Mouse (Mus musculus) left cerebral cortex, postnatal 4 days (tissue): Measurements from ENCODE around the gene Gmeb1. TPM values are rescaled to one million over a fixed set of nuclear protein-coding genes. Genes with fewer than 3 reads are reported as not detected.

Experiments
- DNase-seq: peaks from one replicate; pipeline ENCODE4 v3.0.0-alpha.2; 2022
- intact Hi-C: fragments of 180-260 bp; cut with DNase I; formaldehyde crosslinking; loops from one replicate; pipeline ENCODE4 v1.15.1; 2025
- total RNA-seq, 2 experiments: library from RNA; stranded (reverse); gene quantifications; 2 replicates each; pipeline ENCODE4 v1.2.3; 2021

Gmeb1 gene
- total RNA-seq, 2 experiments from 2014 or later: 35.2 to 36.0 TPM

DNA sequence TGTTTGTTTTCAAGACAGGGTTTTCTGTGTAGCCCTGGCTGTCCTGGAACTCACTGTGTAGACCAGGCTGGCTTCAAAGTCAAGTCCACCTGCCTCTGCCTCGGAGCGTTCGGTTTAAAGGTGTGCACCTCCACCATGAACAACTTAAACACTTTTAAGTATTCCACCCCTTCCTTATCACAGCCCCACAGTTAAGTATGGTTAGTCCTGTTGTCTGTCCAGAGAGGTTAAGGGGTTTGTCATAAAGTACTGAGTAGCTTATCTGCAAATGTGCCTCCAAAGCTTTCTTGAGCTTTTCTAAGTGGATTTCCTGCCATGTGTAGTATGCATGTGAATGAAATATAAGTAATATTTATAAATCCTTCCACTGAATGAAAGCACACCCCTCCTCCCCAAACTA is 14.5 kb upstream of the Gmeb1 start:
- DNase-seq: no peak
- intact Hi-C loops: no loop called here

DNA sequence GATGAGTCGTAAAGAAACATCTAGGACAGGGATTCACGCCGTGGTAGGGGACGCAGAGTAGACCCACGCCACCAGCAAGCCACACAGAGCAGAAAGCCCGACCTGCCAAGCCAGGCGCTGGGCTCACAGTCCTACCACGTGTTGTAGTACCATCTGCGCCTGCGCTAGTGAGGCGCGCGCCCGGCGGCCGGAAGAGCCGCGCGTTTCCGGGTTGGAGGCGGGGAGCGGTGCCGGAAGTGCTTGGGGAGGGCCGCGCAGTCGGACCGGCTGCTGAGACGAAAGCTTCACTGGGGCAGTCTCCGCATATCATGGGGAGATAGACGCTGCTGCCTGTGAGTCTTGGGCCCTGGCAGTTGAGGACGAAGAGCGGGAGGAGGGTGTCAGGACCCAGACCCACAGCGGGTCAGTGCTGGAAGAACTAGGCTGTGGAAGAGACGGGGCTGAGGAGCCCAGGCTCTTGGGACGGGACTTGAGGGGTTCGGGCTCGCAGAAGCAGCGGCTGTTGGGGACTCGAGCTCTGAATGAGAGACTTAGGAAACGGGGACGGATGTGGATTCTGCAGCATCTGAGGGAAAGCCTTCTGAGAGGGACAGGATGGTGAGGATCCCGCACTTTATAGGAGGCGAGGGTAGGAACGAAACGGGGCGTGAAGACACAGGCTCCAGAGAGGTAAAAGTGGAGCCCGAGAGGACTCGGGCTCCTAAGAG is 12.9 kb upstream of the Gmeb1 start, which contains the start of gene Taf12:
Gene Taf12, plus strand, starts transcription at position 220 of the 707 bp plus-strand sequence.
- peak; percentile 94 for DNase-seq
- intact Hi-C loops: no loop called here

DNA sequence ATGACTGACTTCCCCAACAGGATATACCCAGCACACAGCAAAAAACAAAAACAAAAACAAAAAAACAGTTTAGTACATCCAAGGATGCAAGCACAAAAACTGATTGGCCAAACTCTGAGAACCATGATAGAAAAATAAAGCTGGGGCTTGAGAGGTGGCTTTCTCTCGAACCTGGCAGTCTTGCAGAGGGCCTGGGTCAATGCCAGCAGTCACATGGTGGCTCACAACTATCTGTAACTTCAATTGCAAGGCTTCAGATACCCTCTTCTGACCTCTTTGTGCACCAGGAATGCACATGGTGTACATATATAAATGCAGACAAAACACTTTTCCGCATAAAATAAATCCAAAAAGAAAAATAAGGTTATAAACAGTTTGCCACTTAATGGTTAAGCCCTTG is 11.8 kb upstream of the Gmeb1 start:
- peak; percentile 51 for DNase-seq
- intact Hi-C loops: no loop called here

DNA sequence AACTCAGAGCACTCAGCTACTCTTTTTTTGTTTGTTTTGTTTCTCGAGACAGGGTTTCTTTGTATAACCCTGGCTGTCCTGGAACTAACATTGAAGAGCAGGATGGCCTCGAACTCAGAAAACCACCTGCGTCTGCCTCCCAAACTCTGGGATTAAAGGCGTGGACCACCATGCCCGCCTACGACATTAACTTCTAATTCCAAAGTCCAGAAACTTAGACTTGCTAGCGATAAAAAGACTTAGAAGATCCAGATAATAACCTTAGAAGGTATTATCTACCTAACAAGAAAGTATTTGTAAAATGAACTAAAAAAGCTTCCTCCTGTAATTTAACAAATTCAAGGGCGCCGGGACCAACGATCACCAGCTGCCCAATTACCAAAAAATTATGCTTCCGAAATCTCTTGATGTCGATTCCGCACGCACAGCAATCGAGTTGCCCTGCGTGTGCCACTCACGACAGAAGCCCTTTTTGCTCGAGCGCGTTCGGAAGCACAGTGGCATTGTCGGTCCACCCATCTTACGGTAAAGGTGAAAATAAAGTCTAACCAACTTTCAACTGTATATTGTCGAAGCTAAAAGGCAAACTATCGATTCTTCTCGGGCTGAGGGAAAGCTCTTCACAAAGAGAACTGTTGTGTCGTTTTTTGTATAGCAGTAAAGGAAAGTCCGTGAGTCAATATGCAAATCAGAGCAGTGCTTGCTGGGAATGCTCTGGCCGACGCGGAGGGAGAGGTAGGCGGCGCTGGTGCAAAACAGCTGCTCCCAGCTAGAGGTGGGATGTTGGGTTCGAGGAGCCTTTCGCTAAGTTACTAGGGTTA is 8.5 kb upstream of the Gmeb1 start:
- peak; percentile 85 for DNase-seq
- intact Hi-C loops: no loop called here

DNA sequence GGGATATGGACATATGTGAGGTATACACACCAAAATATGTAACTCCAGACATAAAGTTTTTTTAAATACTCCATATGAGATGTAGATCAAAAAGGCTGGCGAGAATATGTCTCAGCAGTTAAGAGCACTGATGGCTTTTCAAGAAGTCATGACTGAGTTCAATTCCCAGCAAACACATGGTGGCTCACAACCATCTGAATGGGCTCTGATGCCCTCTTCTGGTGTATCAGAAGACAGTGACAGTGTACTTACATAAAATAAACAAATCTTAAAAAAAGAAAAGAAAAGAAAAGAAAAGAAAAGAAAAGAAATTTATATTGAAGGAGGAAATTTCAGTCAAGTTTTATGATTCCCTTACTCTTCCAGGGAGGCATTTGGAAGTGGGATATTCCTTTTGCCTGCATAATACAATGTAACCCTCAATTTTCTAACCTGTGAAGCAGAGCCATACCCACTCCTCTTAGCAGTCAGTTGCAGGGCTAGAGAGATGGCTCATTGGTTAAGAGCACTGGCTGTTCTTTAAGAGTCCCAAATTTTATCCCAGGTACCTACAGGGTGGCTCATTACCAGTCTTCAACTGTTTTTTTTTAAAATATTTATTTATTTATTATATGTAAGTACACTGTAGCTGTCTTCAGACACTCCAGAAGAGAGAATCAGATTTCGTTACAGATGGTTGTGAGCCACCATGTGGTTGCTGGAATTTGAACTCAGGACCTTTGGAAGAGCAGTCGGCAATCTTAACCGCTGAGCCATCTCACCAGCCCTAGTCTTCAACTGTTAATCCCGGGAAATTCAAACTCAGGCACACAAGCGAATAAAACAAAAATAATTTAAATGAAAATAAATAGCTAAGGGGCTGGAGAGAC is 7.7 kb upstream of the Gmeb1 start:
- intact Hi-C loops: no loop called here
- no peak for DNase-seq

DNA sequence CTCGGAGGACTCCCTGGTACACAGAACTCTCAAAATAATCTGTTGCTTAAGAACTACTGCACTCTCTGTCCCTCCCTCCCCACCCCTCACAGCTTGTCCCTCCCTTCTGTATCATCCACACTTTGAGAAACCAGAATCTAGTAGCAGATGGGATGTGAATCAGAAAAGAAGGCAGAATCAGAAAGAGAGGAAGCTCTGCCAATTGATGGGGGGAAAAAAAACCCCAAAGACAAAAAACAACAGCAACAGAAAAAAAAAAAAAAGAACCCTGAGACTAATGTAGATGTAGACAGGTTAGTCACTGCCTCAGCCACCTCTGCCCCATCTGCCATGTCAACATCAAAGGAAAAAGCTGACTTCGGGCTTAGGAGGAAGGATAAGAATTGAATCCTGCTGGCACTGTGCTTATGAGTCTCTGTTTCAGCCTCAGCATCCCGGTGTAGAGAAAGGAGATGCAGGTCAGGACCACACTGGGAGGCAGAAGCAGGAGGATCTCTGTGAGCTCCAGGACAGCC is 5.5 kb upstream of the Gmeb1 start:
- no peak for DNase-seq
- intact Hi-C loops: no loop called here

DNA sequence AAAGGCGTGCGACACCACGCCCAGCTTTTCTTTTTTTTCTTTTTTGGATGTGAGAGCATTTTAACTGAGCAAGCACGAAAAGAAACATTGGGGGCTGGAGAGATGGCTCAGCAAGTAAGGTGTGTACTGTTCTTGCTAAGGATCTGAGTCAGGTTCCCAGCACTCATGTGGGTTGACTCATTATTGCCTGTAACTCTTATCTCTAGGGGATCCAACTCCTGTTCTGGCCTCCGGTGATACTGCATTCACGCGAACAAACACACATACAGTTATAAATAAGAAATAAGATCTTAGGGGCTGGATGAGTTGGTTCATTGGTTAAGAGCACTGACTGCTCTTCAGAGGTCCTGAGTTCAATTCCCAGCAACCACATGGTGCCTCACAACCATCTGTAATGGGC is 1.9 kb upstream of the Gmeb1 start:
- no peak for DNase-seq
- intact Hi-C loops: no loop called here

DNA sequence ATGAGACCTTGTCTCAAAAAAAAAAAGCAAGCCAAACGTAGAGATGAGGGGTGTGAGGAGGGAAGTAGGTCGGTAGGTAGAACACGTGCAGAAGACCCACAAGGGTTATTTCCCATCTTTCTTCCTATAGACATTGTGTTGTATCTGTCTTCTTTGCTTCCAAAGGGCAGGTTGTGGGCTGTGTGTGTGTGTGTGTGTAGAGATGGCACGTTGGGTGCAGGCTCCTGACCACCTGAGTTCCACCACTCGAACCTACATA is 885 bp upstream of the Gmeb1 start:
- intact Hi-C loops: no loop called here
- DNase-seq: no peak

DNA sequence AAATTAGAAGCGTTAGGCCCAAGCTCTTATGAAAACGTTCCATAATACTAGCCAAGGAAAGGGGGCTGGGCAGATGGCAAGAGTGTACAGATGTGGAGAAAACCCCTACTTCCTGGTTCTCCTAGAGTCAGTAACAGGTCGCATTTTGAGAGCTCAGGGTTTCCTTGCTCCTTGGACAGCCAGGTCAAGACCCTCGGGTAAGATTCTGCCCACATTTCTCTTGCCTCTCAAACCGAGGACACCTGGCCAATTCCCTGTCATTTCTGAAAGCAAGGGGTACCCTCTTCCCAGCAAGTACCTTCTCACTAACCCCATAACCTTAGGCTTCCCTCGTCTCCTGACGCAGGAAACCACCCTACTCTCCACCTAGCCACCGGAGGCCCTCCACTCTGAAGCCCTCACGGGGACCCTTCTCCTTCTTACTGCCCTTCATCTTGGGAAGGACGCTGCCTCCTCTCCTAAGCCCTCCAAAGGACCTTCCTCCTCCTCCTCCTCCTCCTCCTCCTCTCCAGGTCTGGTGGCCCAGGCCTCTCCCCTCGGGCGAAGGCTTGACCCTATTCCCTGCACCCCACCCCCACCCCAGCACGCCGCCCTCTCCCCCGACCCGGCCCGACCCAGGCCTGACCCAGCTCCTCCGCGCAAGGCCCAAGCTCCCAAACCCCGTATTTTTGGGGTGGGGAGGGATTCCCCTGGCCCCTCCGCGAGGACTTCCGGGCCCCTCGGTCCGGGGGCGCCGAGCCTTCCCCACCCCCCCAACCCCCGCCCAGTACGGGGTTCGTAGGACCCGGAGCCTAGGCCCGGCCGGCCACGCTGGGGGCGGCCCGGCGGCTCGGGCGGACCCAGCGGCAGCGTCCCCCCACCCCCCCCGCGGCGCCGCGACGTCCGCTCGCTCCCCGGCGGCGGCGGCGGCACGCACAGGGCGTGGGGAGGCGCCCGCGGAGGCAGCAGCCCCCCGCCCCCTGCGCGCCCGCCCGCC is 710 bp downstream of the Gmeb1 start:
- DNase-seq: peak; percentile 65
- intact Hi-C loops: no loop called here

DNA sequence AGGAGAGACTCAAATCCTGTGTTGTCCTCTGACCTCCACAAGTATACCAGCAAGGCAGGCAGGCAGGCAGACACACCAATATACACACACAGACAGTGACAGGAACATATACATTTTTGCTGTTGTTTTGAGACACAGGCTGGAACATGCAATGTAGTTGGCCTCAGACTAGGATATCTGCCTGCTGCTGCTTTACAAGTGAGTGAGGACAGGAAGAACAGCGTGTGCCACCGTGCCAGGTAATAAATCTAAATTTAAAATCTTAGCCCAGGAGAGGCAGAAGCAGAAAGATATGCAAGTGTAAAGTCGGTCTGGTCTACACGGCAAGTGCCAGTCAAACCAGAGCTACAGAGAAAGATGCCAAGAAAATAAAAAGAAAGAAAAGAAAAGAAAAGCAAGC is 2.2 kb downstream of the Gmeb1 start:
- DNase-seq: no peak
- intact Hi-C loops: no loop called here

DNA sequence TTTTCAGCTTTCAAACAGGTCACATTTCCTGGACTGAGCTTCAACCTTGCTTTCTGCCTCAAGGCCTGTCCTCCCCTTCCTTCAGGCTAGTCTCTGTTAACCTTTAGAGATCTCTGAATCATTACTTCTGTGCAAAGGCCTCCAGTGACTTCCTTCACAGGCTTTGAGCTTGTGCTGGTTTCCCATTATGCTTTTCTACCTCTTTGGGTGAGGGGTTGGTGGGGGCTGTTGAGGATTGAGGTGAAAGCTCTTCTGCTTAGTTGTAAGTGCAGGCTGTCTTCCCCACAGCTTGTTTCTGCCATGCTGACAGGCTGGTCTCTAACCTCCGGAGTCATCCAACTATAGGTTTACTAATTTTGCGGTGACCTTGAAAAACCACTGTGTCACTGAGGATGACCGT is 5.0 kb downstream of the Gmeb1 start:
- intact Hi-C loops: no loop called here

DNA sequence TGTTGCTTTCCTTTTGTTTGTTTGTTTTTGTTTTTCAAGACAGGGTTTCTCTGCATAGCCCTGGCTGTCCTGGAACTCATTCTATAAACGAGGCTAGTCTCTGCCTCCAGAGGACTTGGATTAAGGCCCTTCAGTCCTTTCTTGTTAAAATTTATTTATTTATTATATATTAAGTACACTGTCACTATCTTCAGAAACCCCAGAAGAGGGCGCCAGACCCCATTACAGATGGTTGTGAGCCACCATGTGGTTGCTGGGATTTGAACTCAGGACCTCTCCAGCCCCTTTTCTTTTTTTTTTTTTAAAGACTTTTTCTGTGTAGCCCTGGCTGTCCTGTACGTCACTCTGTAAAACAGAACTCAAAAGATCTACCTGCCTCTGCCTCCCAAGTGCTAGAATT is 6.4 kb downstream of the Gmeb1 start:
- no peak for DNase-seq
- intact Hi-C loops: no loop called here

More for the DNA sequence above, 5.0 kb downstream of the Gmeb1 start:
- no peak for DNase-seq

DNA sequence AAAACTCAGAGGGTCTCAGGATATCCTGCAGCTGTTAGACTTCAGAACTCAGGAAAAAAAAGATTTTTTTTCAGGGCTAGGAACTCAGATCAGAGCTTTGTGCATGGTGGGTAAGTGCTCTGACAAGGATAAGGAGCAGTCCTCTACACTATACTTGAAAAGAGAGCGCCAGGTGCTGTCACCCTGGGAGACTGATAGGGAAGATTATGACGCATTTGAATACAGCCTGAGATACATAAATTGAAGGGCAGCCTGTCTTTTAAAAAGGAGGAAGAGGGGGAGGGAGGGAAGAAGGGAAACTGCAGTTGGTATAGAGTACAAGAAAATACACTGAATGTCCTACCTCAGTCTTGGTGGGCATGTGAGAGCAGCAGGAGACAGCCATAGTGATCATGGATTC is 7.8 kb downstream of the Gmeb1 start:
- intact Hi-C loops: no loop called here

DNA sequence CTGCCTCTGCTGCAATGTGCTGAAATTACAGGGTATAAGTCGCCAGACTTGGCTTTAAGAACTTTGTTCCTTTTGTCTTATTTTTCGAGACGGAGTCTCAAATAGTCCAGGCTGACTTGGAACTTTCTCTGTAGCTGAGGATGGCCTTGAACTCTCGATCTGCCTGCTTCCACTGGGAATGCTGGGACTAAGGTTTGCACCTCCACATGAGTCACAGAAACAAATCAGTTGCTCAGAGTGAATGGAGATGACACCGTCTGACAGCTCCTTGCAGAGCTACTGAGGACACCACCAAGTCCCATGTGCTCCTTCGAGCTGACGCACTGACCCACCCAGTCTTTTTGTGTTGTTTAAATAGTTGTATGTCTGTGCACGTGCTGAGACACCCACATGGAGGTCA is 8.3 kb downstream of the Gmeb1 start:
- DNase-seq: no peak
- intact Hi-C loops: no loop called here

More for the DNA sequence above, 7.8 kb downstream of the Gmeb1 start:
- DNase-seq: no peak

DNA sequence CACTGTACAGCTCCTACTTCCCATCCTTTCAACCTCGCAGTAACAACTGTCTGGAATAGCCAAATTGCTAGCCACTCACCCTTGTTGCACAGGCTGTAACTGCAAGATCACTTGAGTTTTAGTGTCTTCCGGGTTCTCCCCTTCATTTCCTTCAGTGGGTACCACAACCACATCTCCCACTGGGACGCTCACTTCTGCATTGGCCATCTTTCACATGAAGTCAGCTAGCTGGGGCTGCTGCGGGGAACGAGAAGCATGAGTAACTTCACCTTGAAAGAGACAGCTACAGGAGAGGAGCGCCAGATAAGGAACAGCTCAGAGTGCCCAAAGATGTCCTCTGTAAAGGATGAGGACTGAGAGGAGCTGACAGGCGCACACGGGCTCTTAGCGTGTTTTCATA is 9.8 kb downstream of the Gmeb1 start:
- no peak for DNase-seq
- intact Hi-C loops: no loop called here

DNA sequence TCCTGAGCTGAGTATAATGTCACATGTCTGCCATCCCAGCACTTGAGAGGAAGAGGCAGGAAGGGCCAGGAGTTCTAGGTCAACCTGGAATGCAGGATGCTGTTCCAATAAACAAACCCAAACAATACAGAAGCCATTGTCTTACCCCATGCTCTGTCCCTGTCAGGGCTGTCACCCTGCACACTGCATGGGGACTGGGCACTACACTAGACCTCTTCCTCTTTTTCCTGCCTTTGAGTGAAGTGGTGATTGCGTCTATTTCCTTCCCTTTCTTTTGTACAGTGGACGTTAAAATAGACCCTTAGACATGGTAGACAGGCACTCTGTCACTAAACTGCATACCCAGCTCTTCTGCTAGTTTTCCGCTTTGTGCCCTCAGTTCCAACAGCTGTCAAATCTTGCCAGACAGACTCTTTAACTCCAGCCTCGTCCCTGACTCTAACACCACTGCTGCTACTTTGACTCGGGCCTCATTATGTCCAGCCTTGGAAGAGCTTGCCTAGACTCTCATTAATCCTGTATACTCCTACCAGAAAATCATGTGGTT is 13.9 kb downstream of the Gmeb1 start:
- DNase-seq: no peak
- intact Hi-C loops: no loop called here

DNA sequence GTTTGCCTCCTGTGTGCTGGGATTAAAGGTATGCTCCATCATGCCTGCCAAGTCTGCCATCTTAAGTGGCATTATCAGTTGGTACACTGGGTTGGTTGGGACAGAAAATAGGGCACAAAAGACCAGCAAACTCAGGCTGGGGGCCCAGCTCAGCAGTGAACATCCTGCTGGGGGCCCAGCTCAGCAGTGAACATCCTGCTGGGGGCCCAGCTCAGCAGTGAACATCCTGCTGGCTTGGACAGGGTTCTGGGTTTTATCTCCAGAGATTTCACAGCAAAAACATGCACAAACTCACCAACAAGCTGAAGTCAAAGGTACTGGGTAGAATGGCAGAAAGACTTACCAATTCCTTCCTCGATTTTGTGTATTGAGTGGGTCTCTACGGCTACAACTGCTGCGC is 15.8 kb downstream of the Gmeb1 start:
- DNase-seq: no peak
- intact Hi-C loops: no loop called here

DNA sequence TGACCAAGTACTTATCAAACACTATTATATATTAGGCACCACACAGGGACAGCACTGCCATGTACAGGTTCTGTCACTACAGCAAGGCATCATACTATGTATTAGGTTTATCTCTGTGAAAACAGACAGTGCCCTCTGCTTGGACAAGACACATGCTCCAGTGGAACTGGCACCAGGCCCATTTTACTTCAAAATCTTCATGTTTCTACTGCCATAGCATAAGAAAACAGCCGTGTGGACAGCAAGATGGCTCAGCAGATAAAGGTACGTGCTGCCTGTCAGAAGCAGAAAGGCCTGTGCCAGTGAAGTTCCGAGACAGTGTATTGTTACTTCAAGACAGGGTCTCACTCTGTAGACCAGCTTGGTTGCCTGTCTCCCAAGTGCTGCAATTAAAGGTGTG is 20.2 kb downstream of the Gmeb1 start:
- intact Hi-C loops: no loop called here
- DNase-seq: no peak

DNA sequence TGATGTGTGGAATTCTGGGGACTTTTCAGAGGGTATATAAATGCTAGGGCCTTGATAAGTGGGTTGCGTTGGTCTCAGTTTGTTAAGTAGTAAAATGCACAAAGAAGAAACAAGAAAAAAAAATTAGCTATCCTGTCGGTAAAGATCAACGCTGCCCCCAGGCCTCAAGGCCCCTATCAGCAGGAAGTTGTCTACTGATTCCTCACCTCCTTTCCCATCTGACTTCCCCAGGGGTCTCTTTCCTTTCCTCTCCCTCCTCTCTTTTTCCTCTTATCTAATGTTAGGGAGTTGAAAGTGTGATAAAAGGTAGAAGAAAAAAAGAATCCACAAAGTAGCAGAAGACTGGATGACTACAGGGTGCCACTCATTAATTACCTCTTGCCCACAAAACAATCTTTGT is 21.0 kb downstream of the Gmeb1 start:
- intact Hi-C loops: no loop called here
- no peak for DNase-seq

DNA sequence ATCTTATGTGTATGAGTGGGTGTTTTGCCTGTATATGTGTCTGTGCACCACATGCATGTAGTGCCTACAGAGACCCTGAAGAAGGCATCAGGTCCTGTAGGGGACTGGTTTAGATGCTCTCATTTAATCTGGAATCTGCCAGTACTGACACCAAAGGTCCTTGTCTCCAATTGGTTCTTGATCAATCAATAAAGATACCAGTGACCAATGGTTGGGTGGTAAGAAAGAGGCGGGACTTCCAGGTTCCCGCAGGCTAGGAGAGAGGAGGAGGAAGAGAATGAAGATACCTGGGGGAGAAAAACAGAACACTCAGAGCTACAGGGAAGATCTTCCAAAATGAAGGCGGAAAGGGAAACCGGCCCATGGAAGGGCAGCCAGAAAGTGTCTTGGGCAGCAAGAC is 23.0 kb downstream of the Gmeb1 start:
- intact Hi-C loops: no loop called here
- no peak for DNase-seq
